Mouse (Mus musculus): ENCODE results near the gene Olfr1385. TPM values are rescaled to one million over a fixed set of nuclear protein-coding genes. Genes with fewer than 3 reads are reported as not detected.

Gene Olfr1385
- polyA plus RNA-seq, 1 experiment from 2014 or later, result not detected

Other genes starting within 250 kb of the Olfr1385 start
- gene Mgat1, start 244.9 kb upstream of the Olfr1385 start, polyA plus RNA-seq (2015; fragmentation: Nextera tagmentation; extraction: Ambion mirVana), result 88.9 and 91.9 TPM in 2 replicates
- not detected in 2 replicates for gene Olfr1393, start 210.8 kb upstream of the Olfr1385 start, polyA plus RNA-seq (2015; fragmentation: Nextera tagmentation; extraction: Ambion mirVana)
- not detected in 2 replicates for gene Olfr1392, start 203.8 kb upstream of the Olfr1385 start, polyA plus RNA-seq (2015; fragmentation: Nextera tagmentation; extraction: Ambion mirVana)
- not detected in 2 replicates for gene Olfr10, start 184.3 kb upstream of the Olfr1385 start, polyA plus RNA-seq (2015; fragmentation: Nextera tagmentation; extraction: Ambion mirVana)
- gene Olfr1391, start 166.3 kb upstream of the Olfr1385 start, polyA plus RNA-seq (2015; fragmentation: Nextera tagmentation; extraction: Ambion mirVana), result not detected in 2 replicates
- not detected in 2 replicates for gene Olfr1390, start 153.9 kb upstream of the Olfr1385 start, polyA plus RNA-seq (2015; fragmentation: Nextera tagmentation; extraction: Ambion mirVana)
- gene Olfr1389, start 66.0 kb upstream of the Olfr1385 start, polyA plus RNA-seq (2015; fragmentation: Nextera tagmentation; extraction: Ambion mirVana), result not detected in 2 replicates
- gene Olfr1388, start 52.4 kb upstream of the Olfr1385 start, polyA plus RNA-seq (2015; fragmentation: Nextera tagmentation; extraction: Ambion mirVana), result 0.05 TPM in 1 of 2 replicates, not detected in the other
- gene Olfr1387, start 33.7 kb upstream of the Olfr1385 start, polyA plus RNA-seq (2015; fragmentation: Nextera tagmentation; extraction: Ambion mirVana), result not detected in 2 replicates
- gene Olfr1386, start 24.0 kb upstream of the Olfr1385 start, polyA plus RNA-seq (2015; fragmentation: Nextera tagmentation; extraction: Ambion mirVana), result not detected in 2 replicates
- gene Olfr1384, start 17.7 kb downstream of the Olfr1385 start, polyA plus RNA-seq (2015; fragmentation: Nextera tagmentation; extraction: Ambion mirVana), result not detected in 2 replicates
- not detected in 2 replicates for gene Olfr1383, start 30.6 kb downstream of the Olfr1385 start, polyA plus RNA-seq (2015; fragmentation: Nextera tagmentation; extraction: Ambion mirVana)
- gene Olfr1382, start 39.2 kb downstream of the Olfr1385 start, polyA plus RNA-seq (2015; fragmentation: Nextera tagmentation; extraction: Ambion mirVana), result not detected in 2 replicates
- not detected in 2 replicates for gene Olfr1381, start 54.4 kb downstream of the Olfr1385 start, polyA plus RNA-seq (2015; fragmentation: Nextera tagmentation; extraction: Ambion mirVana)
- not detected in 2 replicates for gene Olfr1380, start 67.8 kb downstream of the Olfr1385 start, polyA plus RNA-seq (2015; fragmentation: Nextera tagmentation; extraction: Ambion mirVana)
- 9.7 and 11.6 TPM in 2 replicates for gene Flt4, start 120.2 kb downstream of the Olfr1385 start, polyA plus RNA-seq (2015; fragmentation: Nextera tagmentation; extraction: Ambion mirVana)
- not detected in 2 replicates for gene Scgb3a1, start 174.5 kb downstream of the Olfr1385 start, polyA plus RNA-seq (2015; fragmentation: Nextera tagmentation; extraction: Ambion mirVana)
- 53.7 and 65.7 TPM in 2 replicates for gene Cnot6, start 223.7 kb downstream of the Olfr1385 start, polyA plus RNA-seq (2015; fragmentation: Nextera tagmentation; extraction: Ambion mirVana)